Mouse (Mus musculus) lung, postnatal 0 days (tissue): ENCODE data around the gene Icosl. TPM values are rescaled to one million over a fixed set of nuclear protein-coding genes. Genes with fewer than 3 reads are reported as not detected.
A peak's percentile ranks its signal among the peaks of the same experiment; 100 is the strongest.
"Not testable (repeated sequence)": the region's sequence is repeated elsewhere in the genome, so short reads cannot be mapped to it uniquely, and the experiment has no call there.

Experiments
- ATAC-seq: fragments of 200-750 bp; cut with Nextera tagmentation; 2 replicates; pipeline ENCODE4 v1.8.0; 2017; ENCODE audit warnings: moderate library complexity
- DNase-seq: peaks from one replicate; pipeline ENCODE4 v3.0.0-alpha.2; 2016; ENCODE audit warnings: low spot score
- H3K27ac ChIP-seq: fragments of 300-500 bp; sonication (generic); 2 replicates; pipeline ENCODE4 v1.5.1; 2014; ENCODE audit warnings: antibody characterized with exemption, mild to moderate bottlenecking, low read length, mixed read lengths
- H3K27me3 ChIP-seq: fragments of 300-500 bp; sonication (generic); replicated peaks from 2 replicates; pipeline ENCODE4 v1.6.1; 2014; ENCODE audit warnings: low read length, mixed read lengths; ENCODE audit not compliant: insufficient read depth
- H3K36me3 ChIP-seq: fragments of 300-500 bp; sonication (generic); 2 replicates; pipeline ENCODE4 v1.6.1; 2014; ENCODE audit warnings: low read length, mixed read lengths; ENCODE audit not compliant: insufficient read depth
- H3K4me1 ChIP-seq: fragments of 300-500 bp; sonication (generic); 2 replicates; pipeline ENCODE4 v1.6.1; 2014; ENCODE audit warnings: antibody characterized with exemption, low read depth, low read length, mixed read lengths; ENCODE audit not compliant: insufficient read depth
- H3K4me2 ChIP-seq: fragments of 300-500 bp; sonication (generic); replicated peaks from 2 replicates; pipeline ENCODE4 v1.6.1; 2014; ENCODE audit warnings: low read depth, mild to moderate bottlenecking, low read length, moderate library complexity, mixed read lengths
- H3K4me3 ChIP-seq: fragments of 300-500 bp; sonication (generic); 2 replicates; pipeline ENCODE4 v1.5.1; 2014; ENCODE audit warnings: low read depth, low read length
- H3K9ac ChIP-seq: fragments of 300-500 bp; sonication (generic); replicated peaks from 2 replicates; pipeline ENCODE4 v1.6.1; 2014; ENCODE audit warnings: low read depth, mild to moderate bottlenecking
- H3K9me3 ChIP-seq: fragments of 300-500 bp; sonication (generic); 2 replicates; pipeline ENCODE4 v1.6.1; 2016; ENCODE audit warnings: low read length, mixed read lengths
- CTCF ChIP-seq: IDR thresholded peaks from 2 replicates; pipeline ENCODE4 v1.5.1; 2016; ENCODE audit warnings: antibody characterized with exemption, mild to moderate bottlenecking
- EP300 ChIP-seq: IDR thresholded peaks from 2 replicates; pipeline ENCODE4 v1.6.1; 2016; ENCODE audit warnings: antibody characterized with exemption, mild to moderate bottlenecking, control low read depth
- WGBS: fragments of 180-500 bp; shearing (Covaris S2); extraction: QIAGEN DNeasy Blood & Tissue Kit; methylation state at CpG from one replicate; pipeline ENCODE4 v1.1.7; 2014; 5-methylcytosine and 5-hydroxymethylcytosine counted together
- polyA plus RNA-seq: library from polyadenylated mRNA; unstranded; fragments of >200 nt; fragmentation: Nextera tagmentation; extraction: Ambion mirVana; gene quantifications from 2 replicates; pipeline ENCODE4 v1.2.1, GENCODE M21; 2015

Icosl gene
- polyA plus RNA-seq, 1 experiment from 2014 or later: 5.4 TPM

DNA sequence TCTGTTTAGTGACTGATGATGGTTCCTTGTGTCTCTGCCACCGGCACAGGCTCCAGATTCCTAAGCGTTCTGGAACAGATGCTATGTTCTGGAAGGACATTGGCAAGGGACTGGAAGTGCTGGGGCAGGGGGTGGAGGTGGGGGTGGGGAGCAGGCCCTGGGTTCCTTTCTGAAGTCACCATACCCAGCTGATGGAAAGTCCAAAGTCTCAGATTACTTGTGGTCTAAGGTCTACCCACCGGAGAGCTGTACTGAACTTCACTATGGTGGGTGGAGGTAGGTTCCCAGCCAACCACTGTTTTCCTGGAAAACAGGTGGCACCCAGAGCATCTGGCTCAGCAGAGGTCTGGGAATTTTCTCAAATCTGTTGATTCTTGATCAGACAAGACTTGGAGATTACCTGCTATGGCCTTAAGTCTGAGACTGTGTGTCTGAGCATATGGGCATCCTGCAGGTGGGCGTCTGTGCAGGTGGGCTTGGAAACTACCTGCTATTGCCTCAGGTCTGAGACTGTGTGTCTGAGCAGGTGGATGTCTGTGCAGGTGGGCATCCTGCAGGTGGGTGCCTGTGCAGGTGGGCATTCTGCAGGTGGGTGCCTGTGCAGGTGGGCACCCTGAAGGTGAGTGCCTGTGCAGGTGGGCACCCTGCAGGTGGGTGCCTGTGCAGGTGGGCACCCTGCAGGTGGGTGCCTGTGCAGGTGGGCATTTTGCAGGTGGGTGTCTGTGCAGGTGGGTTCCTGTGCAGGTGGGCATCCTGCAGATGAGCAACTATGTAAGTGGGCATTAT, 21.8 kb downstream of the Icosl start:
- 63% methylated on average over 4 of the region's 4 CpGs for WGBS
- Histone ChIP-seq H3K4me1 (no peaks in the 10 kb centered on the region), H3K27ac (no peak overlapping the region), H3K36me3 (no peaks in the 10 kb centered on the region), H3K9ac (no peak overlapping the region), H3K27me3 (no peaks in the 10 kb centered on the region), H3K4me3 (no peak overlapping the region), H3K9me3 (no peaks in the 10 kb centered on the region), H3K4me2 (no peak overlapping the region)
- no peak for TF ChIP-seq CTCF
- no peak for TF ChIP-seq EP300
- DNase-seq (no peak), ATAC-seq (no peak)

DNA sequence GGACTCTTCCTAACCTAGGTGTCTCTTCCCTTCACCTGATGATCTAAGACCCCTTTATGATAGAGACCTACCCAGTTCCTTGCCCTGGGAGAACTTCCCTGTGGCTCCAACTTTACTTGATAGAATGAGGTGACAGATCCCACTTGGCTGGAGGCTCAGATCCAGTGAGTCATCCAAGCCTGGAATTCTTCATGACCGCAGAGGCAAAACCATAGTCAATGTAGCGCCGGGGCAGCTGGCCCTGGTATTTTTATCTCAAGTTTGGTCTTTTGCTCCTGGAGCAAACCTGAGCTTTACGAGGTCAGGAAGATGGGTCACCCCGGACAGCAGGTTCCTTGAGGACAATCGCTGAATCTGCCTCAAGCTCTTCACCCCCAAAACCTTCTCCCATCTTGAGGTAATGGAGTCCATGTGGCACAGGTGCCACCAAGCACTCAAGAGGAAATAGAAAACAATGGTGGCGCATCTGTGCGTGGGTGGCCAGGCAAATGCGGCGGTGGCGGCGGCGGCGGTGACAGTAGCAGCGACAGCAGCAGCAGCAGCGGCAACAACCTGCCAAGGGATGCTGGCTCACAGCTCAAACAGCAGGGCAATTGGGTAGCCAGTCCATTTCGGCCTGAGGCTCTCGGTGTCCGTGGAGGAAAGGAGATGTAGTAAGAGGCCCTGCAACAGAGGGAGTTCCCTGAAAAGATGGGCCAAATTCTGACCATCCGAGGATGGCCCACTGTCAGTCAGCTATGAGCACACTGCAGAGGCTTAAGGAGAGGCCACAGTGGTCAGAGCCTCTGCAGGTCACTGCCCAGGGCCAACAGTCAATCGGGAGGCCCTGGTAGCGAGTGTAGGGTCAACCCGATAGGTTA, 23.0 kb downstream of the Icosl start:
- no peak for TF ChIP-seq EP300
- no peak for TF ChIP-seq CTCF
- DNase-seq: no peak
- no peak overlapping the region for H3K27ac ChIP-seq
- H3K36me3 ChIP-seq: no peaks in the 10 kb centered on the region
- H3K4me2 ChIP-seq: no peak overlapping the region
- H3K9ac ChIP-seq: no peak overlapping the region
- H3K4me1 ChIP-seq: no peaks in the 10 kb centered on the region
- WGBS: 78% methylated on average over 23 of the region's 23 CpGs
- H3K27me3 ChIP-seq: no peaks in the 10 kb centered on the region
- no peaks in the 10 kb centered on the region for H3K9me3 ChIP-seq
- no peak for ATAC-seq
- no peak overlapping the region for H3K4me3 ChIP-seq

DNA sequence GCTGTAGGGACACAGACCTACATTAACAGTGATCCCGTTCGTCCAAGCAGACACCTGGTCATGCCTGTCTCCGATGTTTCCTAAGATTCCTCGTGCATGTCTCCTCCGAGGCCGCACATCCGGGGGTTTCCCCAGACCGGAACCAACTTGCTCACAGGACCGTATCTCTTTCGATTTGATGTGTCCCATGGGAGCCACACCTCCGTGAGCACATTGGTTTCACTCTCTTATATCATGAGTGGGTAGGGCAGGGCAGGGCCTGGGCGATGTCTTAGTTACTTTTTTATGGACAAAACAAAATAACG, 23.6 kb downstream of the Icosl start:
- DNase-seq: no peak
- Histone ChIP-seq H3K9me3 (no peaks in the 10 kb centered on the region), H3K9ac (no peak overlapping the region), H3K27me3 (no peaks in the 10 kb centered on the region), H3K4me3 (no peak overlapping the region), H3K36me3 (no peaks in the 10 kb centered on the region), H3K27ac (no peak overlapping the region), H3K4me2 (no peak overlapping the region), H3K4me1 (no peaks in the 10 kb centered on the region)
- TF ChIP-seq EP300: no peak
- TF ChIP-seq CTCF: no peak
- 85% methylated on average over 13 of the region's 13 CpGs for WGBS
- ATAC-seq: no peak

DNA sequence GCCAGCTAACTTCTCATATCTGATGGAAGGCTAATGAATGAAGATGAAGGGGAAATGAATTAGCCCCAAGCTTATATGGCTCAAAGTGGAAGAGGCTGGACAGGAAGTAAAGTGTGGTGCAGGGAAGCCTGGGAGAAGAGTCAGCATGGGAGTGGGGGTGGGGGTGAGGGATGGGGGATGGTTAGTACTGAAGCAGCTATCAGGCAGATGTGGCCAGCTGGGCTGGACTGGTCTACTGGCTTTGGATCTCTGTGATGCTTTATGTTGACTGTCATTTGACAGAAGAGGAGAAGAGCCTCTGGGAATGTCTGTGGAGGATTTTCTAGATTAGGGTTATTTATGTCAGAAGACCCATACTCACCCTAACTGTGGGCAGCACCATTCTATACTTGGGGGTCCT, 26.1 kb downstream of the Icosl start:
- no peaks in the 10 kb centered on the region for H3K36me3 ChIP-seq
- H3K27ac ChIP-seq: no peak overlapping the region
- ATAC-seq (0 out of 2 replicates have a peak, but pooled peaks have one; percentile 17), DNase-seq (peak; percentile 11)
- no peaks in the 10 kb centered on the region for H3K9me3 ChIP-seq
- H3K4me2 ChIP-seq: no peak overlapping the region
- no peak for TF ChIP-seq EP300
- TF ChIP-seq CTCF: no peak
- H3K9ac ChIP-seq: no peak overlapping the region
- no peaks in the 10 kb centered on the region for H3K27me3 ChIP-seq
- no peaks in the 10 kb centered on the region for H3K4me1 ChIP-seq
- no peak overlapping the region for H3K4me3 ChIP-seq

DNA sequence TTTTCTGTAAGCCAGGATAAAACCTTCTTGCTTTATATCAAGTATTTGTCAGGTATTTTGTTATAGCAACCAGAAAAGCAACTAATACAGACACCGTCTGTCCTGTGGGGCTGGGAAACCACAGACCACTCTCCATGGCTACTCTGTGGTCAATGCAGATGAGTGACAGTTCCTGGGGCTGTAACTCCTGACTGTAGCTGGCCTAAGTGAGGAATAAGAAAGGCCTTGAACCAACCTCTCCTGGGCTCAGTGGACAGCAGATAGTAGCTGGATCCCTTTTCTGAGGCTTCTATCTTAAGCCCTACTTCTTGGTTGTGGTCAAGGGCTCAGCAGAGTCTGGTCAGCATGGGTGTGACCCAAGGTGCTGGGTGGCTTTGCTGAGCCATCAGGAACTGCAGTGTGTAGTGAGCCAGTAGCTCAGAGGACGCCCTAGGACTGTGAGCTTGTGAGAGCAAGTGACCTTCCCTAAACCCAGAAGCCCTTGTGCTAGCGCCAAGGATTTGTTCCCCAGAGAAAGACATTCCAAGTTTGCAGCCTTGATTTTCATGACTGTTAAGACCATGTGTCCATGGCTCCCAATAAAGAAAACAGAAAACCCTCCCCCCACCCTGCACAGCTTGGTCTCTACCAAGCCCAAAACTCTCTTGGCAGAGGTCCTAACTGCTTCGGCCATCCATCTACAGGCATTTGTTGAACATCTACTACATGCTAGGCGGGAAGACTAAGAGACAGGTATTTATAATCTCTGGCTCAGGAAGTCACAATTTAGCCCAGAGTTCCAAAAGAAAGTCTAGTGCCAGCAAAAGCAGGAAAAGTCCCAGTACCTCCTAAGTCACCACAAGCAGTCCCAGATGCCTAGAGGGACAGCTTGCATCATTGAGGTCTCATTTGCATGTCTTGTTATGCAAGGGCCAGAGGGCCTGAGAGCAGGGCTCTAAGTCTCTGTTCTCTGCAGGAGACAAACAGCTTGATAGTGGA, 27.1 kb downstream of the Icosl start:
- no peak overlapping the region for H3K4me3 ChIP-seq
- no peaks in the 10 kb centered on the region for H3K36me3 ChIP-seq
- ATAC-seq (peak; percentile 76), DNase-seq (peak; percentile 67)
- no peak overlapping the region for H3K27ac ChIP-seq
- H3K4me2 ChIP-seq: no peak overlapping the region
- H3K9me3 ChIP-seq: no peaks in the 10 kb centered on the region
- no peak for TF ChIP-seq EP300
- no peak for TF ChIP-seq CTCF
- 57% methylated on average over 5 of the region's 5 CpGs for WGBS
- H3K9ac ChIP-seq: no peak overlapping the region
- H3K4me1 ChIP-seq: peaks cover 2% of the 10 kb centered on the region; the same call in 1 of the 2 replicates
- H3K27me3 ChIP-seq: no peaks in the 10 kb centered on the region

DNA sequence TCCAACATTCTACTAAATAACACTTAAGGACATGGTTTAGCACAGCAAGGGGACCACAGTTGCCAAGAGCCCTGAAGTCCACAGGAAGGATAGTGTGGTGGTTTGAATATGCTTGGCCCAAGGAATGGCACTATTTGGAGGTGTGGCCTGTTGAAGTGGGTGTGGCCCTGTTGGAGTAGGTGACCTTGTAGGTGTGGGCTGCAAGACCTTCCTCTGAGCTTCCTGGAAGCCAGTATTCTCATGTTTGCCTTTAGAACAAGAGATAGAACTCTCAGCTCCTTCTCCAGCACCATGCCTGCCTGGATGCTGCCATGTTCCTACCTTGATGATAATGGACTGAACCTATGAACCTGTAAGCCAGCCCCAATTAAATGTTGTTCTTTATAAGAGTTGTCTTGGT, 30.8 kb downstream of the Icosl start:
- not testable (repeated sequence) for ATAC-seq, DNase-seq

More for the DNA sequence above, 30.8 kb downstream of the Icosl start:
- H3K4me2 ChIP-seq, H3K36me3 ChIP-seq, H3K27me3 ChIP-seq, H3K4me3 ChIP-seq, H3K9ac ChIP-seq, H3K27ac ChIP-seq, H3K9me3 ChIP-seq, H3K4me1 ChIP-seq: not testable (repeated sequence)
